Mouse (Mus musculus) T-helper 2 cell (primary cell): ENCODE data around the gene Prkg1.

ENCODE experiments used
- in situ Hi-C: fragments of 300-600 bp; cut with MboI, MseI; formaldehyde crosslinking; loops from one replicate; pipeline ENCODE4 v1.15.1; 2025; ENCODE audit warnings: high pct_unique_total_duplicates

Gene Prkg1

GRCm38 (mm10) chr19:31750976-31751676 is 13.7 kb downstream of the Prkg1 start:
- in situ Hi-C loops, result no loop called here

GRCm38 (mm10) chr19:31746635-31747034 is 18.2 kb downstream of the Prkg1 start:
- in situ Hi-C loops, result loop anchor here (10.0 kb wide), 1 partner anchor 1892 kb away; no protein-coding TSS in a partner anchor

GRCm38 (mm10) chr19:31743241-31744045 is 21.4 kb downstream of the Prkg1 start:
- in situ Hi-C loops, result loop anchor here (10.0 kb wide), 1 partner anchor 1889 kb away; no protein-coding TSS in a partner anchor

- in situ Hi-C loops, result no loop called here
Observed at GRCm38 (mm10) chr19:31714900-31715299, 49.9 kb downstream of the Prkg1 start.

GRCm38 (mm10) chr19:31714418-31714817 is 50.4 kb downstream of the Prkg1 start:
- in situ Hi-C loops, result no loop called here

GRCm38 (mm10) chr19:31713321-31713720 is 51.5 kb downstream of the Prkg1 start:
- in situ Hi-C loops, result no loop called here

GRCm38 (mm10) chr19:31710336-31710735 is 54.5 kb downstream of the Prkg1 start:
- in situ Hi-C loops, result no loop called here

- in situ Hi-C loops, result no loop called here
Observed at GRCm38 (mm10) chr19:31703991-31704390, 60.8 kb downstream of the Prkg1 start.

- in situ Hi-C loops, result no loop called here
Observed at GRCm38 (mm10) chr19:31698916-31699315, 65.9 kb downstream of the Prkg1 start.

- in situ Hi-C loops, result no loop called here
Observed at GRCm38 (mm10) chr19:31680821-31681220, 84.0 kb downstream of the Prkg1 start.

GRCm38 (mm10) chr19:31678324-31678723 is 86.5 kb downstream of the Prkg1 start:
- in situ Hi-C loops, result no loop called here

GRCm38 (mm10) chr19:31671726-31672125 is 93.1 kb downstream of the Prkg1 start:
- in situ Hi-C loops, result no loop called here

GRCm38 (mm10) chr19:31665007-31665406 is 99.8 kb downstream of the Prkg1 start:
- in situ Hi-C loops, result no loop called here

- in situ Hi-C loops, result no loop called here
Observed at GRCm38 (mm10) chr19:31664159-31664991, 100.5 kb downstream of the Prkg1 start.

- in situ Hi-C loops, result no loop called here
Observed at GRCm38 (mm10) chr19:31663437-31664158, 101.2 kb downstream of the Prkg1 start.

- in situ Hi-C loops, result no loop called here
Observed at GRCm38 (mm10) chr19:31662802-31663201, 102.0 kb downstream of the Prkg1 start.

GRCm38 (mm10) chr19:31658751-31659397 is 106.0 kb downstream of the Prkg1 start:
- in situ Hi-C loops, result no loop called here

- in situ Hi-C loops, result no loop called here
Observed at GRCm38 (mm10) chr19:31656256-31656655, 108.6 kb downstream of the Prkg1 start.

- in situ Hi-C loops, result no loop called here
Observed at GRCm38 (mm10) chr19:31655826-31656225, 109.0 kb downstream of the Prkg1 start.

- in situ Hi-C loops, result no loop called here
Observed at GRCm38 (mm10) chr19:31654022-31654421, 110.8 kb downstream of the Prkg1 start.

GRCm38 (mm10) chr19:31650452-31650851 is 114.4 kb downstream of the Prkg1 start:
- in situ Hi-C loops, result no loop called here
